Mouse (Mus musculus): Measurements from ENCODE around the gene Prss23. TPM values are rescaled to one million over a fixed set of nuclear protein-coding genes. Genes with fewer than 3 reads are reported as not detected.

Prss23 gene
- polyA plus RNA-seq, 1 experiment from 2014 or later: 34.9 TPM

GRCm38 (mm10) chr7:89461351-89461750, 65.6 kb downstream of the Prss23 start:
- no peaks in the 10 kb centered on the region for H3K27me3 ChIP-seq (replicated peaks)
- no peak overlapping the region for H3K4me2 ChIP-seq
- H3K27ac ChIP-seq (ENCODE audit: poor library complexity, severe bottlenecking): peak overlapping the region; percentile 48
- no peak overlapping the region for H3K4me3 ChIP-seq
- H3K36me3 ChIP-seq: no peaks in the 10 kb centered on the region
- ATAC-seq (ENCODE audit: insufficient number of reproducible peaks, low FRiP score): no peak
- H3K4me1 ChIP-seq (replicated peaks): peaks cover 17% of the 10 kb centered on the region
- no peak overlapping the region for H3K9ac ChIP-seq
- H3K9me3 ChIP-seq (replicated peaks): no peaks in the 10 kb centered on the region
- WGBS: 33% methylated on average over 3 of the region's 3 CpGs

GRCm38 (mm10) chr7:89460911-89461310, 66.1 kb downstream of the Prss23 start:
- Histone ChIP-seq H3K4me1 (replicated peaks) (peaks cover 17% of the 10 kb centered on the region), H3K4me3 (no peak overlapping the region), H3K4me2 (no peak overlapping the region), H3K9me3 (replicated peaks) (no peaks in the 10 kb centered on the region), H3K27ac (ENCODE audit: poor library complexity, severe bottlenecking) (peak overlapping the region; percentile 48), H3K9ac (no peak overlapping the region), H3K36me3 (no peaks in the 10 kb centered on the region), H3K27me3 (replicated peaks) (no peaks in the 10 kb centered on the region)
- no peak for ATAC-seq (ENCODE audit: insufficient number of reproducible peaks, low FRiP score)

GRCm38 (mm10) chr7:89459691-89460090, 67.3 kb downstream of the Prss23 start:
- Histone ChIP-seq H3K4me2 (no peak overlapping the region), H3K36me3 (no peaks in the 10 kb centered on the region), H3K4me1 (replicated peaks) (peaks cover 17% of the 10 kb centered on the region), H3K9ac (no peak overlapping the region), H3K27ac (ENCODE audit: poor library complexity, severe bottlenecking) (no peak overlapping the region), H3K9me3 (replicated peaks) (no peaks in the 10 kb centered on the region), H3K27me3 (replicated peaks) (no peaks in the 10 kb centered on the region), H3K4me3 (no peak overlapping the region)
- no peak for ATAC-seq (ENCODE audit: insufficient number of reproducible peaks, low FRiP score)
- WGBS: 68% methylated on average over 2 of the region's 2 CpGs

Other genes with a start within 250 kb of the Prss23 start
- gene Tmem135, start 123.0 kb downstream of the Prss23 start, polyA plus RNA-seq (2016; fragmentation: Nextera tagmentation; extraction: Ambion mirVana): 30.2 and 31.2 TPM in 2 replicates
- 10.5 and 11.0 TPM in 2 replicates for gene Fzd4, start 122.8 kb downstream of the Prss23 start, polyA plus RNA-seq (2016; fragmentation: Nextera tagmentation; extraction: Ambion mirVana)
- gene Me3, start 105.2 kb upstream of the Prss23 start, polyA plus RNA-seq (2016; fragmentation: Nextera tagmentation; extraction: Ambion mirVana): 2.7 and 3.8 TPM in 2 replicates